Mouse (Mus musculus) hindbrain, postnatal 0 days (tissue): ENCODE data around the gene 4930474N05Rik. TPM values are rescaled to one million over a fixed set of nuclear protein-coding genes. Genes with fewer than 3 reads are reported as not detected.
A peak's percentile ranks its signal among the peaks of the same experiment; 100 is the strongest.

Experiments used
- ATAC-seq: fragments of 200-750 bp; cut with Nextera tagmentation; 2 replicates; pipeline ENCODE4 v1.8.0; 2017; ENCODE audit warnings: mild to moderate bottlenecking, moderate TSS enrichment, moderate library complexity
- DNase-seq: peaks from one replicate; pipeline ENCODE4 v3.0.0-alpha.2; 2015; ENCODE audit warnings: low spot score
- H3K27ac ChIP-seq: fragments of 300-500 bp; sonication (generic); 2 replicates; pipeline ENCODE4 v1.5.1; 2014; ENCODE audit warnings: mild to moderate bottlenecking
- H3K27me3 ChIP-seq: fragments of 300-500 bp; sonication (generic); 2 replicates; pipeline ENCODE4 v1.6.1; 2014; ENCODE audit warnings: low read length, mixed read lengths; ENCODE audit not compliant: insufficient read depth
- H3K36me3 ChIP-seq: fragments of 300-500 bp; sonication (generic); 2 replicates; pipeline ENCODE4 v1.6.1; 2014; ENCODE audit warnings: low read length, mixed read lengths; ENCODE audit not compliant: insufficient read depth
- H3K4me1 ChIP-seq: fragments of 300-500 bp; sonication (generic); 2 replicates; pipeline ENCODE4 v1.6.1; 2014; ENCODE audit warnings: antibody characterized with exemption, low read length, mixed read lengths; ENCODE audit not compliant: insufficient read depth
- H3K4me2 ChIP-seq: fragments of 300-500 bp; sonication (generic); 2 replicates; pipeline ENCODE4 v1.6.1; 2014; ENCODE audit warnings: low read depth, mild to moderate bottlenecking, low read length, moderate library complexity, mixed read lengths
- H3K4me3 ChIP-seq: fragments of 300-500 bp; sonication (generic); 2 replicates; pipeline ENCODE4 v1.5.1; 2014; ENCODE audit warnings: low read length
- H3K9ac ChIP-seq: fragments of 300-500 bp; sonication (generic); replicated peaks from 2 replicates; pipeline ENCODE4 v1.6.1; 2014; ENCODE audit warnings: mild to moderate bottlenecking, low read length, moderate library complexity, mixed read lengths
- H3K9me3 ChIP-seq: fragments of 300-500 bp; sonication (generic); 2 replicates; pipeline ENCODE4 v1.6.1; 2016; ENCODE audit warnings: low read length, mixed read lengths
- CTCF ChIP-seq: IDR thresholded peaks from 2 replicates; pipeline ENCODE4 v1.5.1; 2016; ENCODE audit warnings: antibody characterized with exemption, control low read depth, low read depth
- WGBS: fragments of 180-500 bp; shearing (Covaris S2); extraction: QIAGEN DNeasy Blood & Tissue Kit; methylation state at CpG from one replicate; pipeline ENCODE4 v1.1.7; 2014; 5-methylcytosine and 5-hydroxymethylcytosine counted together
- polyA plus RNA-seq: library from polyadenylated mRNA; unstranded; fragments of >200 nt; fragmentation: Nextera tagmentation; extraction: Ambion mirVana; gene quantifications from 2 replicates; pipeline ENCODE4 v1.2.1, GENCODE M21; 2015
- total RNA-seq: library from RNA; depleted of rRNA; stranded (reverse); fragments of >200 nt; gene quantifications from 2 replicates; pipeline ENCODE4 v1.2.3, GENCODE M21; 2014; rRNA removed

4930474N05Rik gene
- total RNA-seq (not detected in 2 replicates), polyA plus RNA-seq (not detected in 2 replicates)

DNA sequence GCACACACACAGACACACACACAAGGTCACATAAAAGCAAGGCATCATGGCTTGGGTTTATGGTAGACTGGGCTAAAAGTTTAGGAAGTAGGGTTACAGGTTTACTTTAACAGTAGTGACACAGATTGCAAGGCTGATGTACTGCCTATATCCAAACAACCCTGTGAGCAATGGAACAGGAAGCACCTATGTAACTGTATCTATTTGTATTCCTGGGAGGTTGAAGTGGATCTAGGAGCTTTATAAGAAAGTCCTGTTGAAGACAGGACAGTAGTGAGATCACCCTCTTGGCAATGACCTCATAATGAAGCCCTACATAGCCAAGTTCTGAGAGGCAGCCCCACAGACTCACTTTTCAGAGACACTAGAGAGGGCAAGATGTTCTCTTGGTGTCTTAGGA, at the start of gene 4930474N05Rik:
Gene 4930474N05Rik, plus strand, starts transcription at position 301 of the 400 bp plus-strand sequence.
- no peak for TF ChIP-seq CTCF
- Histone ChIP-seq H3K9me3 (no peaks in the 10 kb centered on the region), H3K4me1 (no peaks in the 10 kb centered on the region), H3K36me3 (no peaks in the 10 kb centered on the region), H3K9ac (no peak within 1 kb of the TSS), H3K27me3 (no peaks in the 10 kb centered on the region), H3K27ac (no peak within 1 kb of the TSS), H3K4me2 (no peak within 1 kb of the TSS), H3K4me3 (no peak within 1 kb of the TSS)
- ATAC-seq (no peak), DNase-seq (no peak)

- peak; percentile 75 for DNase-seq
- no peak overlapping the region for H3K27ac ChIP-seq
- WGBS: 28% methylated on average over 9 of the region's 9 CpGs
- H3K36me3 ChIP-seq: no peaks in the 10 kb centered on the region
- ATAC-seq: peak; percentile 80
- no peaks in the 10 kb centered on the region for H3K9me3 ChIP-seq
- TF ChIP-seq CTCF: no peak
- H3K4me2 ChIP-seq: peak overlapping the region; percentile 25; the same call in 1 of the 2 replicates
- H3K4me3 ChIP-seq: no peak overlapping the region
- H3K4me1 ChIP-seq: no peaks in the 10 kb centered on the region
- no peaks in the 10 kb centered on the region for H3K27me3 ChIP-seq
- H3K9ac ChIP-seq: no peak overlapping the region
Measured at GRCm38 (mm10) chr14:36048746-36049391, 45.8 kb upstream of the 4930474N05Rik start.

DNA sequence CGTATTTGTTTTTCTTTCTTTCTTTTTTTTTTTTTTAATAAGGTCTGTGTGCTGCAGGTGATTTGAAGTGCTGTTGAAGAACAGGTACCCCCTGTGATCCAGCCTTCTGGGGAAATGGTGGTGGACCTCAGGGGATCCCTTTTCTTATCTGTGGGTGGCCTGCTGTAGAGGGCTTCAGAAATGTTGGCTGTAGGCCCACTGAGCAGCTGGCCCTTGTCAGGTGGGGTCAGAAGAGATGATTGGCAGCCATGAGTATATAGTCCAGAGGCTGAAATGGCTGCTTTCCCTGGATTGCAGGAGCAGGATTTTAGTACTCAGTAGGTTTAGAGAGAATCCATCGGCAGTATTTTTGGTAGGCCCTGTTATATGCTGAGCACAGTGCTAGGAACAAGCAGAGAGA, 41.4 kb upstream of the 4930474N05Rik start:
- ATAC-seq: no peak
- Histone ChIP-seq H3K4me2 (no peak overlapping the region), H3K27me3 (no peaks in the 10 kb centered on the region), H3K36me3 (no peaks in the 10 kb centered on the region), H3K9ac (no peak overlapping the region), H3K4me3 (no peak overlapping the region), H3K4me1 (no peaks in the 10 kb centered on the region), H3K9me3 (no peaks in the 10 kb centered on the region), H3K27ac (no peak overlapping the region)
- WGBS: 83% methylated on average over 2 of the region's 2 CpGs
- TF ChIP-seq CTCF: no peak
- no peak for DNase-seq

GRCm38 (mm10) chr14:36098528-36098927, 3.8 kb downstream of the 4930474N05Rik start:
- peak; percentile 26; the same call in 1 of the 2 replicates for TF ChIP-seq CTCF
- Histone ChIP-seq H3K36me3 (no peaks in the 10 kb centered on the region), H3K4me2 (no peak overlapping the region), H3K4me3 (no peak overlapping the region), H3K9me3 (no peaks in the 10 kb centered on the region), H3K27ac (no peak overlapping the region), H3K4me1 (no peaks in the 10 kb centered on the region), H3K9ac (no peak overlapping the region), H3K27me3 (no peaks in the 10 kb centered on the region)
- 82% methylated on average over 3 of the region's 3 CpGs for WGBS
- no peak for DNase-seq
- no peak for ATAC-seq

DNA sequence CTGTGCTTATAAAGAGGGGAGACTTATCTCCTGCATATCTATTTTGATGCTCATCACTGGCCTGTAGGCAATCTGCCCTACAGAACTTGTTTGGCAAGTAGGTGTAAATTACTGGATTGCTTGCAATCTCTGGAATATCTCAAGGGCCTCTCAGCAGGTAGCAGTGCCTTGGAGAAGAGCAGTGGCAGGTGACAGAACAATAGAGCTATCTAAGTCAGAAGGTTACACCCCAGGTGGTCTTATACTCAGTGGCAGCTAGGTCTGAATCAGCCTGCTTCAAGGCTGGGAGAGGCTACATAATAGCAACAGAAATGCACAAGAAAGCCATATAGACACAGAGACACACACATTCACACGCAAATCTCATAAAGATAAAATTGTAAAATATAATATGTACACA, 4.9 kb downstream of the 4930474N05Rik start:
- Histone ChIP-seq H3K36me3 (no peaks in the 10 kb centered on the region), H3K4me2 (no peak overlapping the region), H3K9ac (no peak overlapping the region), H3K4me1 (no peaks in the 10 kb centered on the region), H3K27ac (no peak overlapping the region), H3K9me3 (no peaks in the 10 kb centered on the region), H3K4me3 (no peak overlapping the region), H3K27me3 (no peaks in the 10 kb centered on the region)
- ATAC-seq (no peak), DNase-seq (no peak)
- 55% methylated on average over 1 of the region's 1 CpGs for WGBS
- no peak for TF ChIP-seq CTCF

DNA sequence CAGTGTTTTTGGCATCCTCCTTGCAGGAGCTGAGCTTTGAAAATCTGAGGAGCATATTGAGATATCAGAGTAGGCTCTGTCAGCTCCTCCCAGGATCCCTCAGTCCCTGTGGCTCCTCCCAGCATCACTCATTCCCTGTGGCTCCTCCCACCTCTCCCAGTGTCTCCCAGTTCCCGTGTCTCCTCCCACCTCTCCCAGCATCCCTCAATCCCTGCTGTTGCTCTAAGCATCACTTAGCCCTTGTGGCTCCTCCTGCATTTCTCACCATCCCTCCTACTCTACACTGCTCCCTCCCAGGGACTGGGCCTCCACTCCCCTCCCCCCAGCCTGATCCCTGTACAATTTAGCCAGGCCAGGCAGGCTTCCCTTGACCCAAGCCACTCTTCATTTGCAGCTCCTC, 6.0 kb downstream of the 4930474N05Rik start:
- no peak overlapping the region for H3K27ac ChIP-seq
- no peaks in the 10 kb centered on the region for H3K27me3 ChIP-seq
- ATAC-seq (no peak), DNase-seq (no peak)
- no peaks in the 10 kb centered on the region for H3K4me1 ChIP-seq
- H3K9ac ChIP-seq: no peak overlapping the region
- 53% methylated on average over 1 of the region's 1 CpGs for WGBS
- H3K4me2 ChIP-seq: no peak overlapping the region
- H3K4me3 ChIP-seq: no peak overlapping the region
- TF ChIP-seq CTCF: no peak
- no peaks in the 10 kb centered on the region for H3K36me3 ChIP-seq
- H3K9me3 ChIP-seq: no peaks in the 10 kb centered on the region

GRCm38 (mm10) chr14:36114481-36114880, 19.8 kb downstream of the 4930474N05Rik start:
- Histone ChIP-seq H3K9me3 (no peaks in the 10 kb centered on the region), H3K4me1 (no peaks in the 10 kb centered on the region), H3K9ac (no peak overlapping the region), H3K36me3 (no peaks in the 10 kb centered on the region), H3K4me2 (no peak overlapping the region), H3K27me3 (no peaks in the 10 kb centered on the region), H3K4me3 (no peak overlapping the region), H3K27ac (no peak overlapping the region)
- DNase-seq: no peak
- no peak for ATAC-seq
- TF ChIP-seq CTCF: no peak
